Mouse (Mus musculus): ENCODE measurements around the gene Olfr1248.

DNA sequence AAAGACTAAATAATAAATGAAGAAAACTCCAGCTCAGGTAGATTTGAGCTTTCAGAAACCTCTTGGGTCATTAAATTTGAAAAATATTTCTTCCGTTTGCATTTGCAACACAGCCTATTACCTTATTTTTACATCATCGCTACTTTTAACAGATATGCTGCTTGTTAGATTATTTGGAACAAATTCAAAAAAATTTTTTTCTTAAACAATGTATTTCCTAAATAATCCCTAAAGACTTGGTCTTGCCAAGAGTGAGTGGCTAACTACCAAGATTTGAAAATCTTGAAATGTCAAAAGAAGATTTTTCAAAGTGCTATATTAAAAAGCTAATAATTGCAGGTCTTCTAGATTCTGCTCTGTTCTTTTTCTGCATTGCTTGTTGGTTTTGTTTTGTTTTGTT is 4.0 kb downstream of the Olfr1248 start, which contains the start of gene Olfr1247:
- no peak for TF ChIP-seq CTCF (IDR thresholded peaks at IDR 0.05; ENCODE audit: low read depth)
- TF ChIP-seq EP300 (IDR thresholded peaks at IDR 0.05; ENCODE audit: low read depth): no peak

Measured in heart, postnatal 0 days (tissue).